Mouse (Mus musculus) WW6 (cell line): Measurements from ENCODE around the gene Tuba1c.
"Not testable (repeated sequence)": the region's sequence is repeated elsewhere in the genome, so short reads cannot be mapped to it uniquely, and the experiment has no call there.

Experiments
- DNase-seq: peaks from one replicate; pipeline ENCODE4 v3.0.0-alpha.2; 2013; ENCODE audit warnings: low read depth, low spot score

Gene Tuba1c

GRCm38 (mm10) chr15:99056332-99056731 lies 26.6 kb downstream of the Tuba1c start:
- DNase-seq, result peak; percentile 80

GRCm38 (mm10) chr15:99065557-99066165 lies 36.0 kb downstream of the Tuba1c start:
- no peak for DNase-seq

- DNase-seq, result no peak
Observed at GRCm38 (mm10) chr15:99071988-99072387, 42.3 kb downstream of the Tuba1c start.

DNA sequence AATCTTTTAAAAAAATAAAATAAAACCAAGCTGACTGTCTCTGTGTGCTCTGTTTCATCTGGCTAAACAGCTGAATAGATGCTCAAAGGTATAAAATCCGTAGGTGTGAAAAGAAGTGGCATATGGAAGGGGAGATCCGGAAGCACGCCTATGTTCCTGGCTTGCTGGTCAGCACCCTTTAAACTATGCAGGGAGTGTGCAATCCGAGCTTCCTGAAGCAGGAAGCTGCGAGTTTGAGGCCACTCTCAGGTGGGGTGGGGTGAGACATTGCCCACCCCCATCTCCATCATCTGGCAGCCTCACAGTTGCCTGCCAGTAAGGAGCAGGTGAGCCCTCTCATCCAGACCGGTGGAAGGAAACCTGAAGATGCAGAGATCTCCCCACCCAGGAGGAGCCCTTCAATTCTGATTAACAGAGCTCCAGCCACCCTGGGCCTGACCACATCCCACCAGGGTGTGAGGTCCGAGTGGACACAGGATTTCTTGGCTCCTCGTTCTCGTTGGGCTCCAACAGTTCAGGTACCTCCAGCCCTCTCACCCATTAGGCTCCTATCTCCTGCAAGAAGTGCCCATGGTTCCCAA lies 44.4 kb downstream of the Tuba1c start, which contains the start of gene Troap:
TSS of gene Troap (plus strand) at position 557 of the 581 bp plus-strand sequence.
- no peak for DNase-seq

DNA sequence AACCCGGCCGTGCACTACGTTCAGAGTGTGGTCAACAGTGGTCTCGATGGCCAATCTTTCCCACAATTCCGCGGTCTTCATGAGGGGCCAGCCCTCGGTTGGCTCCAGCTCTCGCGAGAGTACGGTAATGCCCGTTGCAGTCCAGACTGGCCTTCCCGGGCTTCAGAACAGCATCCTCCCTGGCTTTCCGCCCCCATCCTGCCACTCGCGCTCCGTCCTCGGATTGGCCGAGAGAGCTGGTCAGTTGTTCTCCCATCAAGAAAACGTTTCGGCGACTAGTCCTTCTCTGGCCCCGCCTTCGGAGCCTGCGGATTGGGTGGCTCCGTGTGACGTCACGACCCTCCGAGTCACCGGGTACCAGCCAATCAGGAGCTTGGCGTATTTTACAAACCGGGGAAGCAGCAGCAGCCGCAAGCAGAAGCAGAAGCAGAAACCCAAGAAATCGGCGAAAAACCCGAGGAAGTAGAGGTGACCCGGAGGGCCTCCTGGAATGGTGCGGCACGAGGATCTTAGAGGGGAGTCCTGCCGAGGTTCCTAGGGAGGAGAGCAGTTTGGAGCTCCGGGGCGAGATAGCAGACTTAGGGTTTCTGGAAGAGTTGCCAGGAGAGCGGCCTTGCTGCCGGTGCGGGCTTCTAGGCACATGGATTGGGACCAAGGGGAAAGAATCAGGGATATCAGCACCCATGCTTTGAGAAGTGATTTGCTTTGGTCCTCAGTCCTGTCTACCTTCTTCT lies 45.1 kb downstream of the Tuba1c start:
- DNase-seq, result no peak

DNA sequence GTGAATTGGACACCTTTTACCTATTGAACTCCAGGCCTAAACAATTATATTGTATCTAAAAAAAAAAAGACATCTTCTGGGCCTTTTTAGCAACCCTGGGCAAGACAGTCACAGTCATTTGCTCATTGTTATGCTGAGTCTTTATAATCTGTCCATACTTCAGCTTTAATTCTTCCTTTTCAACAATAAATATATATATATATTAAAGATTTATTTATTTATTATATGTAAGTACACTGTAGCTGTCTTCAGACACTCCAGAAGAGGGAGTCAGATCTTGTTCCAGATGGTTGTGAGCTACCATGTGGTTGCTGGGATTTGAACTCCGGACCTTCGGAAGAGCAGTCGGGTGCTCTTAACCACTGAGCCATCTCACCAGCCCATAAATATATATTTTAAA lies 46.3 kb downstream of the Tuba1c start:
- not testable (repeated sequence) for DNase-seq

DNA sequence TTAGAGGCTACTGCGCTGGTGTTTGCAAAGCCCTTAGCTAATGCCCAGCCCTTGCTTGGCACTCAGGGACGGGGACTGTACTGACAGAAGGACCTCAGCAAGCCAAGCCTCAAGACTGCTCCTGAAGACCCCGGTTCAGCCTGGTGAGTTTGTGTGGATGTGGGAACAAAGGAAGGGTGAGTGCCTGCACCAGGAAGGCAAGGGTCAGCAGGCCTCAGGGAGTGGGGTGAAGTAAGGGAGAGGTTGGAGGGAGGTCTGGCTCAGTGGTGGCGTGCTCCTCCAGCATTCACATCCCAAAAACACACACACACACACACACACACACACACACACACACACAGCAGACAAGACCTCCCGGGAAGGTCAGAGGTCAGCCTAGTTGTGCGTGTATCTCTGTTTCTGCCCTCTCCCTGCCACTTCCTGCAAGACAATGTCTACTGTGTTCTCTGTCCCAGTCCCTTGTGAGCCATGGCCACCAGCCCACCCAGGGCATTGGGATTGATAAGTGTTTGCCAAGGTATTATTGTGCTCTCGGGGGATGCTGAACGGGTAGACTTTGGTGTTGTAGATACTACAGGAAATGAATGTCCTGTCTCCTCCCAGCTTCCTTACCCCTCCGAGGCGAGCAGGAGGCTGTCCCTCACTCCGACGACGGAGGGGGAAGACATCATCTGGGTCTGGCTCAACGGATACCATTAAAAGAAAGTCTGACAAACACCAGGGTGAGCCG lies 48.7 kb downstream of the Tuba1c start:
- no peak for DNase-seq

GRCm38 (mm10) chr15:99079804-99080203 lies 50.1 kb downstream of the Tuba1c start:
- no peak for DNase-seq

- no peak for DNase-seq
Observed at GRCm38 (mm10) chr15:99082322-99082721, 52.6 kb downstream of the Tuba1c start.

DNA sequence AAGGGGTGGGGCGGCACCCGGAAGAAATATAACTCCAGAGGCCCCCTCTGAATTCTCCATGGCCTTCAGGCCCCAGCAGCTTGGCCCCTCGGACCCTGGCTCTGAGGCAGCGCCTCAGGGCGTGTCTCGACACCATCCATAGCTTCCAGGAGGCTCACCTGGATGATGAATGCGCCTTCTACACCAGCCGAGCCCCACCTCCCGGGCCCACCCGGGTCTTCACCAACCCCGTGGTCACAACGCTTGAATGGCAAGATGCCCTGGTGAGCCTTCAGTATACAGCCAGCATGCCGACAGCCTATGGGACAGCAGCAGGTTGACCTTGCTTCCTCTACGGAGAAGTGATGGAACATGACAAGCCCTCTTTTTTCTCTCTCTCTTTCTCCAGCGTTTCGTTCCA lies 53.1 kb downstream of the Tuba1c start:
- DNase-seq, result no peak

- DNase-seq, result no peak
Observed at GRCm38 (mm10) chr15:99083258-99083657, 53.6 kb downstream of the Tuba1c start.

- DNase-seq, result no peak
Observed at GRCm38 (mm10) chr15:99083867-99084557, 54.3 kb downstream of the Tuba1c start.

DNA sequence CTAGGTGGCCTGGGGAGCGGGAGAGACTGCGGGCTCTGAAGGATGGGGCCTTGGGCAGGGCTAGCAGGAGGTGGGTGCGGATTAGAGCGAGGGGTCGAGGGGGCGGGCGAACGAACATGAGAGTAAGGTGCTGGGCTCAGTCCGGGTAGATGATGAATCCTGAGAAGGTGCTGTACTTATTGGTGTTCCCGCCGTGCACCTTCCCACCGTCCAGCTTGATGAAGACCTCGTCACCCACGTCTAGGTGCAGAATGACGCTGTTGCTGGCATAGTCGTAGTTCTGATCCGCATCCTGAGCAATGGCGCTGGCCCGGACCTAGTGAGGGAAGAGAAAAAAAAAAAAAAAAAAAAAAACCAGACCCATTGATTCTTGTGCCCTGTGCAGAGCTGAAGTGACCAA lies 54.9 kb downstream of the Tuba1c start:
- DNase-seq, result no peak

DNA sequence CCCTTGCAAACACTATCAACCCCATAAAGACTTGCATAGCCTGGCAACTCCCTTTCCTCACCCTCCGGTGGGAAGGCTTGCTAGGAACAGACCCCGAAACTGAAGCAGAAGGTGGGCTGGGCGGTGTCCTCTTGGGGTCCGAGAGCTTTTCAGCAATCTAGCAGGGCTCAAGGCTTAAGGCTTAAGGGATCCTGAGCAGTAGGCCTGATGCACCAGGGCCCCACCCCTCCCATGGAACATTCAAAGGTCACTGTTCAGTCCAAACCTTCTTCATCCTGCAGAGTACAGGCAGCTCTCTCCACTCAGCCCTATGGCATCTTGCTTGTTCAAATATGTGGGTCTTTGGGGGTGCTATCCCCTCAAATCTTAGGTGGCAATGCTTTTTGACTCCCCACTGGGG lies 56.3 kb downstream of the Tuba1c start:
- no peak for DNase-seq

DNA sequence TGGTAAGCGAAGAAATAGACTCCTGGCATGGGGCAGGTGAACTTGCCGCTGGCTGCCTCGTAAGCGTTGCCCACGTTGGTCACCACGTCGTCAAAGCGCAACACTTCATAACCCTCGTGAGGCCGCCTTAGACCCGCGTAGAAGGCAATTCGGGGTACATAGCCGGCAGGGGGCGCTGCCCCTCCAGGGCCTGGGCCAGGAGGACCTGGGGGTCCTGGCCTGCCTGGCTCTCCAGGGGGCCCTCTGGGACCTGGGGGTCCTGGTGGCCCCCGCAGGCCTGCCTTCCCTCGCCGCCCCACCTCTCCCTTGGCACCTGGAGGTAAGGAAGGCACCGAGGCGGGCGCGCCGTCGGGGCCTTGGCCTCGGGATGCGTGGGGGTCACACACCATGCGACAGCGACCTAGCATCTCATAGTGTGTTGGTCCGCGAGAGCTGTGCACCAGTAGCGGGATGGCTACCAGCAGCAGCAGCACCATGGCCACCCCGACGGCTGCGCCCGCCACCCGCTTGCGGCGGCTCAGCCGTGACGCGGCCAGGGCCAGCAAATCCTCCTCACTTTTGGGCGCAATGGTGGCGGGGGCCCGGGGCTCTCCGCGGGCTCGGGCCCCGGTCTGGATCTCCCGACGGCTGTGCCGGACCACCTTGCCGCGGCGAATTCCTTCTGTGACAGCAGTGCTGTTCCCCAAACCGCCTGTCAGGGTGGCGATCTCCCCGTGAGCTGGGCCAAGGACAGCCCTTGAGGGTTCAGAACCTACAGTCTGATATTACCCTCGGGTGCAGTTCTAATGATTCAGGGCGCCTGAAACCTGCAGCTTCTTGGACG lies 57.8 kb downstream of the Tuba1c start, which contains the start of gene C1ql4:
TSS of gene C1ql4 (minus strand) at position 565 of the 823 bp plus-strand sequence.
- DNase-seq, result no peak
